Mouse (Mus musculus) heart, adult 9 months (tissue): ENCODE measurements around the gene Bag1.
A peak's percentile ranks its signal among the peaks of the same experiment; 100 is the strongest.

Experiments
- DNase-seq, 2 experiments: peaks; one replicate each; pipeline ENCODE4 v3.0.0; 2022; ENCODE audit warnings: low spot score in 2 of 2

Bag1 gene

DNA sequence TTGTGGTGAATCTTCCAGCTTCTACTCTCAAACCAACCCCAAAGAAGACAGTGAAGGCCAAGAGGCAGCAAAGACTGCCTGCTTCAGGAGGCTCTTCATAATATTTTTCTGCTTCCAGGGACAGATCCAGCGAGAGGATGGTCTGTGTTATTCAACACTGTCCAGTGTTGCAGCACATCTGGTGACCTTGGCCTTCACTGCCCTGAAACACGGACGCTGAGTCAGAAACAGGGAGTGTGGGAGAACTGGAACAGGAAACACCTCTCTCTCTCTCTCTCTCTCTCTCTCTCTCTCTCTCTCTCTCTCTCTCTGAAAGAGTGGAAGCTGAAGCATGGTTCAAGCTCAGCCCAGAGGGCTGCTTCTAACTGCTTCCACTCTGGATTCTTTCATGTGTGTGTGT, 58.8 kb downstream of the Bag1 start:
- peak; percentile 42 to 43 for DNase-seq

DNA sequence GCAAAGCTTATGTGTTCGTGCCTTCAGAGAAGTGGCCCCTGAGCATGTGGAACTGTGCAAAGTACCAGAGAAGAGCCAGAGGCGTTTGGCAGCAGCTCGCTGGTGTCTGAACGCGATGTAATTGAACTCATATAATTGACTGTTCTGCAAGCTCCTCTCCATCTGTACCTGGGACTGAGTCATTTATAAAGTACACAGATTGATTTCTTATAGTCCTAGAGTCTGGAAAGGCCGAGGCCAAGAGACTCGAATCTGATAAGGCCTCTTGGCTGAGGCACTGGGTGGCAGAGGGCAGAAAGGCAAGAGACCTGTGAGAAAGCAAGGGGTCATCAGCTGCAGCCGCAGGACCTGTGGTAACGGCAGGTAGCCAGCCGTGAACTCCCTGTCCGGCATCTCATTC, 59.3 kb downstream of the Bag1 start:
- no peak for DNase-seq
